Mouse (Mus musculus) midbrain, embryonic 11.5 days (tissue): Measurements from ENCODE around the gene BC004004. TPM values are rescaled to one million over a fixed set of nuclear protein-coding genes. Genes with fewer than 3 reads are reported as not detected.

ENCODE experiments used
- ATAC-seq: fragments of 200-750 bp; cut with Nextera tagmentation; 2 replicates; pipeline ENCODE4 v1.8.0; 2017; ENCODE audit warnings: moderate TSS enrichment, moderate library complexity; ENCODE audit not compliant: low FRiP score
- DNase-seq: peaks from one replicate; pipeline ENCODE4 v3.0.0; 2015; ENCODE audit warnings: low spot score; ENCODE audit errors: missing footprints
- H3K27ac ChIP-seq: fragments of 300-500 bp; sonication (generic); 2 replicates; pipeline ENCODE4 v1.5.1; 2014; ENCODE audit warnings: low read depth, low read length
- H3K27me3 ChIP-seq: fragments of 300-500 bp; sonication (generic); 2 replicates; pipeline ENCODE4 v1.6.1; 2014; ENCODE audit warnings: mild to moderate bottlenecking, low read length, moderate library complexity, mixed read lengths; ENCODE audit not compliant: control insufficient read depth, insufficient read depth
- H3K36me3 ChIP-seq: fragments of 300-500 bp; sonication (generic); 2 replicates; pipeline ENCODE4 v1.6.1; 2014; ENCODE audit warnings: mild to moderate bottlenecking, low read length, moderate library complexity, mixed read lengths; ENCODE audit not compliant: control insufficient read depth, insufficient read depth
- H3K4me1 ChIP-seq: fragments of 300-500 bp; sonication (generic); 2 replicates; pipeline ENCODE4 v1.6.1; 2014; ENCODE audit warnings: low read length; ENCODE audit not compliant: control insufficient read depth, insufficient read depth
- H3K4me2 ChIP-seq: fragments of 300-500 bp; sonication (generic); 2 replicates; pipeline ENCODE4 v1.6.1; 2014; ENCODE audit warnings: mild to moderate bottlenecking, moderate library complexity
- H3K4me3 ChIP-seq: fragments of 300-500 bp; sonication (generic); 2 replicates; pipeline ENCODE4 v1.5.1; 2014; ENCODE audit warnings: low read depth, low read length
- H3K9ac ChIP-seq: fragments of 300-500 bp; sonication (generic); 2 replicates; pipeline ENCODE4 v1.6.1; 2014; ENCODE audit warnings: low read length
- H3K9me3 ChIP-seq: fragments of 300-500 bp; sonication (generic); 2 replicates; pipeline ENCODE4 v1.6.1; 2016; ENCODE audit warnings: low read length; ENCODE audit not compliant: control insufficient read depth
- WGBS: fragments of 180-500 bp; shearing (Covaris S2); extraction: QIAGEN DNeasy Blood & Tissue Kit; methylation state at CpG from one replicate; pipeline ENCODE4 v1.1.7; 2014; 5-methylcytosine and 5-hydroxymethylcytosine counted together
- polyA plus RNA-seq: library from polyadenylated mRNA; unstranded; fragments of >200 nt; fragmentation: Nextera tagmentation; extraction: Ambion mirVana; gene quantifications from 2 replicates; pipeline ENCODE4 v1.2.1, GENCODE M21; 2014

The BC004004 gene
- polyA plus RNA-seq, 1 experiment from 2014 or later = 68.4 TPM

GRCm38 (mm10) chr17:29332186-29332685 lies 63.6 kb downstream of the BC004004 start:
- Histone ChIP-seq H3K36me3 (peaks cover 28% of the 10 kb centered on the region), H3K27me3 (no peaks in the 10 kb centered on the region), H3K9me3 (no peaks in the 10 kb centered on the region), H3K9ac (no peak overlapping the region), H3K4me1 (peaks cover 11% of the 10 kb centered on the region), H3K4me3 (no peak overlapping the region), H3K4me2 (no peak overlapping the region), H3K27ac (no peak overlapping the region)
- DNase-seq (no peak), ATAC-seq (no peak)
- WGBS = 80% methylated on average over 4 of the region's 4 CpGs

- H3K9me3 ChIP-seq = no peaks in the 10 kb centered on the region
- peaks cover 48% of the 10 kb centered on the region for H3K36me3 ChIP-seq
- H3K4me1 ChIP-seq = peaks cover 3% of the 10 kb centered on the region
- WGBS = 95% methylated on average over 19 of the region's 19 CpGs
- H3K4me3 ChIP-seq = no peak overlapping the region
- ATAC-seq = no peak
- no peak overlapping the region for H3K9ac ChIP-seq
- H3K27ac ChIP-seq = no peak overlapping the region
- H3K27me3 ChIP-seq = no peaks in the 10 kb centered on the region
- DNase-seq = no peak
- no peak overlapping the region for H3K4me2 ChIP-seq
These were observed 67.8 kb downstream of the BC004004 start for GRCm38 (mm10) chr17:29336266-29336990.

- no peak for ATAC-seq
- DNase-seq = no peak
- H3K4me2 ChIP-seq = no peak overlapping the region
- peaks cover 11% of the 10 kb centered on the region for H3K4me1 ChIP-seq
- no peak overlapping the region for H3K4me3 ChIP-seq
- H3K27ac ChIP-seq = no peak overlapping the region; the same call in 1 of the 2 replicates
- H3K9ac ChIP-seq = no peak overlapping the region
- H3K9me3 ChIP-seq = no peaks in the 10 kb centered on the region
- no peaks in the 10 kb centered on the region for H3K27me3 ChIP-seq
- H3K36me3 ChIP-seq = peaks cover 37% of the 10 kb centered on the region
- 93% methylated on average over 9 of the region's 9 CpGs for WGBS
These were observed 69.6 kb downstream of the BC004004 start for GRCm38 (mm10) chr17:29337979-29338823.

- 85% methylated on average over 11 of the region's 11 CpGs for whole genome bisulfite sequencing
- Histone ChIP-seq H3K9me3 (no peaks in the 10 kb centered on the region), H3K4me3 (no peak overlapping the region), H3K27me3 (no peaks in the 10 kb centered on the region), H3K4me2 (no peak overlapping the region), H3K27ac (no peak overlapping the region), H3K9ac (no peak overlapping the region), H3K36me3 (peaks cover 36% of the 10 kb centered on the region), H3K4me1 (peaks cover 11% of the 10 kb centered on the region)
- no peak for DNase-seq
- no peak for ATAC-seq
These were observed 70.7 kb downstream of the BC004004 start for GRCm38 (mm10) chr17:29339170-29339768.

- H3K27ac ChIP-seq = no peak overlapping the region; the same call in 1 of the 2 replicates
- H3K4me2 ChIP-seq = no peak overlapping the region
- peaks cover 14% of the 10 kb centered on the region for H3K4me1 ChIP-seq
- DNase-seq = no peak
- H3K36me3 ChIP-seq = peaks cover 31% of the 10 kb centered on the region
- H3K9ac ChIP-seq = no peak overlapping the region
- ATAC-seq = no peak
- no peak overlapping the region for H3K4me3 ChIP-seq
- no peaks in the 10 kb centered on the region for H3K27me3 ChIP-seq
- no peaks in the 10 kb centered on the region for H3K9me3 ChIP-seq
- WGBS = 82% methylated on average over 18 of the region's 18 CpGs
These were observed 72.0 kb downstream of the BC004004 start for GRCm38 (mm10) chr17:29340406-29341261.

GRCm38 (mm10) chr17:29341591-29342003 lies 73.0 kb downstream of the BC004004 start:
- Histone ChIP-seq H3K27me3 (no peaks in the 10 kb centered on the region), H3K4me3 (no peak overlapping the region), H3K36me3 (peaks cover 26% of the 10 kb centered on the region), H3K27ac (0 out of 2 replicates have a peak overlapping the region, but pooled peaks have one; percentile 11), H3K4me1 (peaks cover 24% of the 10 kb centered on the region), H3K9me3 (no peaks in the 10 kb centered on the region), H3K4me2 (no peak overlapping the region), H3K9ac (no peak overlapping the region)
- peak; percentile 68 for ATAC-seq
- 21% methylated on average over 9 of the region's 9 CpGs for WGBS
- no peak for DNase-seq

- Histone ChIP-seq H3K36me3 (peaks cover 24% of the 10 kb centered on the region), H3K9me3 (no peaks in the 10 kb centered on the region)
- 0 out of 2 replicates have a peak, but pooled peaks have one; percentile 14 for ATAC-seq
These were observed 73.7 kb downstream of the BC004004 start for GRCm38 (mm10) chr17:29342010-29342910.

More at GRCm38 (mm10) chr17:29342010-29342910, 73.7 kb downstream of the BC004004 start:
- no peak overlapping the region for H3K4me3 ChIP-seq
- H3K9ac ChIP-seq = no peak overlapping the region
- no peak for DNase-seq
- no peak overlapping the region for H3K4me2 ChIP-seq
- H3K4me1 ChIP-seq = peaks cover 25% of the 10 kb centered on the region
- no peak overlapping the region; the same call in 1 of the 2 replicates for H3K27ac ChIP-seq
- no peaks in the 10 kb centered on the region for H3K27me3 ChIP-seq
- WGBS = 55% methylated on average over 13 of the region's 13 CpGs
